Mouse (Mus musculus) kidney, adult 2 months (tissue): ENCODE measurements around the gene Anks6.

Experiments used
- CTCF ChIP-seq: fragments of 200-500 bp; conservative IDR thresholded peaks from 2 replicates; pipeline ENCODE4 v1.5.1; 2011; ENCODE audit warnings: low read depth, mild to moderate bottlenecking, control low read depth, low read length, moderate library complexity, mixed read lengths; ENCODE audit not compliant: insufficient read depth, insufficient read length
- POLR2A ChIP-seq: fragments of 200-500 bp; IDR thresholded peaks from one replicate; pipeline ENCODE4 v1.6.1; 2011; ENCODE audit warnings: low read depth, low read length, control low read depth

GRCm38 (mm10) chr4:47035536-47035935 is 21.7 kb downstream of the Anks6 start:
- TF ChIP-seq CTCF, result no peak
- no peak for TF ChIP-seq POLR2A
